Mouse (Mus musculus): ENCODE results near the gene Tmem44.

Gene Tmem44

DNA sequence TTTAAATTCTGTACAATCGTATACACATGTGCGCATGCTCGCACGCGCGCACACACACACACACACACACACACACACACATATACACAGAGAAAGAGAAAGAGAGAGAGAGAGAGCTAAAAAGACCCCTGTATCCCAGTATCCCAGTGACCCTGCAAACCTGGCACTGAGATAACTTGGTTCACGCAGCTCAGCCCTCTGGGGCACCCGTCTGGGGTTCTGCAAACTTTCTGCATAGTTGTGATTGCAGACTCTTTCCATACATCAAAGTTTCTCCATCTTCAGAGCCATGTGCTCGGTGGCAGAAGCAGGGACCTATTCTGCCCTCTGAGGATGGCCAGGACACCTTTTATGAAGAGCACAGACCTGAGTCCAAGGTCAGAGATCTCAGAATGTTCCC lies 33.6 kb downstream of the Tmem44 start:
- DNase-seq: no peak

GRCm38 (mm10) chr16:30515418-30515817 lies 35.2 kb downstream of the Tmem44 start:
- peak; percentile 30 for DNase-seq

GRCm38 (mm10) chr16:30513050-30514024 lies 37.3 kb downstream of the Tmem44 start:
- DNase-seq: no peak

DNA sequence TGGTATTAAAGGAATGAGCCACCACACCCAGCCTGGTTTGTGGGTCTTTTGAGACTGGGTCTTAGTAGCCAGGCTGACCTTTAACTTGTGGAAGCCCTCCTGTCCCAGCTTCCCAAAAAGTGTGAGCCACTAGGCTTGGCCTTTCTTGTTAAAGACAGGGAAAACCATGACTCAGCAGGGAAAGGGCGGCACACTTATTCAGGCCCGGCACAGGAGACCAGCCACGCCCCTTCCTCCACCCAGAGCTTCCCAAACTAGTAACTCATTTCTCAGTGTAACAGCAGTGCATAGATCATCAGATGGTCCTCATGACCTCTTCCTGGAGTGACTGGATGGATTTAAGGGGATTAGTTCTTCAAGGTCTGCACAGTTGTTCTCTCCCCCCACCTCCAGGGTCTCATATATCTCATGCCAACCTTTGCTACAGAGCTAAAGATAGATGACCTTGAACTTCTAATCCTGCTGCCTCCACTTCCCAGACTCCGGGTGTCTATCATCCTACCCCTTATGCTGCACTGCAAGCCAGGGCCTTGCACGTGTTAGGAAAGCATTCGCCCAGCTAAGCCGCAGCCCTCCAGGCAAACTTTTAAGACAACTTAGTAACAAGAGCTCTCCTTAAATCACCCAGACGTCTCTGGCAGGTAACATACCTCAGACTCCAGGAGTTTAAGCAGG lies 38.1 kb downstream of the Tmem44 start:
- no peak for DNase-seq

DNA sequence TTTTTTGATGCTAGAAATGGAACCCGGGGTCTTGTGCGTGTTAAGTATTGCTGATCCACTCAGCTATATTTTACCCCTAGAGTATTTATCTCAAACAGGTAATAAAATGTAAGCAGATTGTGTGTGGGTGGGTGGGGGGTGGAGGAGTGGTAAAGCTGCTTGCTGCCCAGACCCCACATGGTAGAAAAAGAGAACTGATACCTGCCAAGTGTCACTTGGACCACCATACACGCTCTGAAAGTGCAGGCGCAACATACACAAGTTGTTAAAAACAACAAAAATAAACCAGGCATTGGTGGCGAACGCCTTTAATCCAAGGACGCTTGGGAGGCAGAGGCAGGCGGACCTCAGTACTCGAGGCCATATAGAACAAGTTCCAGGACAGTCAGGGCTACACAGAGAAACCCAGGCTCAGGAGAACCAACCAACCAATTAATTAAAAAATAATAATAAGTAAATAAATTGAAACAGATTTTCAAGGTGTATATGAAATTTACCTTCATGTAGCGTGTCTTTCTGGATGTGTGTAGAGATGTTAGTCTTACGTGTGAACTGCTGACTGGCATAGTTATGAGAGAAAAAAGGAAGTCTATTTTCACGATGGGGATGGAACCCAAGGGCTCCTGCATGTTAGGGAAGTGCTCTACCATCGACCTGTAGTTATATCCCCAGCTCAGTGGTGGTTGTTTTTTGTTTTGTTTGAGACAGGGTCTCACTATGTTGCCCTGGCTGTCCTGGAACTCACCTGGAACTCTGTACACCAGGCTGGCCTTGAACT lies 38.9 kb downstream of the Tmem44 start:
- DNase-seq: no peak

GRCm38 (mm10) chr16:30510504-30511451 lies 39.9 kb downstream of the Tmem44 start:
- peak; percentile 88 for DNase-seq

DNA sequence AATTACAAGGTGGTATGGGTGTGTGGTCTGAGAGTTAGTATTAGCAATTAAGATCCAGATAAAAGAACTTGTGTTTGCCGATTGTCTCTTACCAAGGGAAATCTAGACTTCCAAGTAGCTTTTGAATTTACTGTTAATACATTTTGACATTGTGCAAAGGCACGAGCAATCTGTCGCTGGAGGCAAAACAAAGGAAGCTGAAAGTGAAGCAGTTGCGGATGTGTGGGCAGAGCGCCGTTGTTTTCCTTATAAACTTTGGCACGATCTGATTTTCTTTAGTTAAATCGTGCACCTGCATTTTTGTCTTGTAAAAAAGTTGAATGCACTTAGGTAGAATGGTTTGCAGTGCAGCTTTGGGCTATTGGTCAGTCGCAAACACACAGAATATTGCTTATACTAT lies 40.6 kb downstream of the Tmem44 start:
- no peak for DNase-seq

- DNase-seq: no peak
Observed at GRCm38 (mm10) chr16:30509340-30509739, 41.3 kb downstream of the Tmem44 start.

DNA sequence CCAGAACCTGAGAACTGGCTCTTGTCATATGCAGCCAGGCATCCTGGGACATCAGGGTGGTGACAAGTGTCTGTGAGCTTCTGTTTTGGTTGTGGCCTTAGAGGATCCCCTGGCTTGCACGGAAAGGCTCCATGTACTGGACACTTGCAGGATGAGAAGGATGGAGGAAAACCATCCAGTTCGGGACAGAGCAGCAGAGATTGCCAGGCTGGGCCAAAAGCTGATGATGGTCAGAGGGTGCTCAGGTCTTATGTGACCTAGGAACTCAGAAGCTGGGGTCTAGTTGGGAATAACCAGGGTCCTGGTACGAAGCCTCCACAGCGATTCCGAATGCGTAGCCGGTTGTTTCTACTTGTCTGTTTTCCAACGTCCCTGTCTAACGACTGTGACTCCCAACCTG lies 41.9 kb downstream of the Tmem44 start:
- DNase-seq: no peak

DNA sequence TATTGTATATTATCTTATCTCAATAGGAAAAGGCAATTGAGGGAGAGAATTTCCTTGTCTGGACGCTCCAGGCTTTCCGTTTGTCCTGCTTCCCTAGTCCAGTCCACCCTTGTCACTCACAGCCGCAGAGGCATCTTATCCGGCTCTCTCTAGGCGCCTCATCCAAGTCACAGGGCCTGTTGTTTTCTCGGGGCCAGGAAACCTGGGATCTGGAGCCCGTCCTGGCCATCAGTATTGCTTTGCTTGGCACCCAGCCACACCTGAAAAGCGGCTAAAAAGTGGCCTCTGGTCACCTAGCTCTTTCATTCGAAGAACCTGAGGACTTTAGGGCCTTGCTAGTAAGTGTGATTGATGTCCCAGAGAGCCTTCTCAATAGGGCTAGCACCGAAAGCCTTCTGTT lies 43.5 kb downstream of the Tmem44 start:
- no peak for DNase-seq

DNA sequence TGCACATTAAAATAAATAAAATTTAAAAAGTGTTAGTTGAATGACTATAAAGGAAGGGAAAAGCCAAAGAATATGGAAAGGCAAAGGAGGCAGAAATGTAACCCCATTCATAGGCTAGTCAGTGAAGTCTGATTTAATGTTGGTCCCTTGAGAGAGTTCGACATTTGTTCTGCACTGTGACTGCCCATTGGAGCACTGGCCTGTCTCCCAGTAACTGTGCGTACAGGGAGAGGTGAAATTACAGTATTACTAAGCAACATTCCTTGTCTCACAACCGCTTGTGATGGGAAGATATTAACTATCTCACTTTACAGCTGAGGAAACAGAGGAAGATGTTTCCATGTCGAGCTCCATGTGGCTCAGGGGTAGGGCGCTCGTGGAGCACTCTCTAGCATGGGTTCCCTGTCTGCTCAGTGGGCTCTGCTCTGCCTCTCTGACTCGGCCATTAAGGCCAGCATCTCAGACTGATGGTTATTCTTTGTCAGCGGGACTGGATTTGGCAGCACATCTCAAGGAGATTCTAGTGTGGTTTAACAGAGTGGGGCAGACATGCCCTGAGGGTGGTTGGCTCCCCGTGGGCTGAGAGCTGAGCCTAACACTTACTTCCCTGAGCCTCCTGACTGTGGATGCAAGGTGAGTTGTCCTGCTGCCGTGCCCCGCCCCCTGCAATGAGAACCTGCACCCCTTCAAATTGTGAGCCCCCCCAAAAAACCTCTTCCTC lies 45.2 kb downstream of the Tmem44 start:
- DNase-seq: no peak

DNA sequence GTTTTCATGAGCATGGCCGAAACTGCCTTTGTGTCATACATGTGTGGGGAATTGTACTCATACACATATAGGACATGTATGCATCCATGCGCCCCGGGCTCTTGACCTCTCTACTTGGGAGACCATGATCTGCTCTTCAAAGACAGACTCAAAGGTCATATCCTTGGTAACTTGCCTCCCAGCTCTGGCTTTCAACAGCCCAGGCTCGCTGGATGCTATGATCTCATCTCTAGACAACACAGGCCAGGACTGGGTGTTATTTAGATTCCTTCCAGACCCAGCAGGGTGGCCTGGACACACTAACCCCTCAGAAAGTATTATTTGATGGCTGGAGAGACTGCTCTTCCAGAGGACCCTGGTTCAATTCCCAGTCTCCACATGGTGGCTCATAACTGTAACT lies 45.8 kb downstream of the Tmem44 start:
- no peak for DNase-seq

- peak; percentile 32 for DNase-seq
Observed at GRCm38 (mm10) chr16:30503958-30504357, 46.7 kb downstream of the Tmem44 start.

GRCm38 (mm10) chr16:30502221-30502891 lies 48.3 kb downstream of the Tmem44 start:
- no peak for DNase-seq

DNA sequence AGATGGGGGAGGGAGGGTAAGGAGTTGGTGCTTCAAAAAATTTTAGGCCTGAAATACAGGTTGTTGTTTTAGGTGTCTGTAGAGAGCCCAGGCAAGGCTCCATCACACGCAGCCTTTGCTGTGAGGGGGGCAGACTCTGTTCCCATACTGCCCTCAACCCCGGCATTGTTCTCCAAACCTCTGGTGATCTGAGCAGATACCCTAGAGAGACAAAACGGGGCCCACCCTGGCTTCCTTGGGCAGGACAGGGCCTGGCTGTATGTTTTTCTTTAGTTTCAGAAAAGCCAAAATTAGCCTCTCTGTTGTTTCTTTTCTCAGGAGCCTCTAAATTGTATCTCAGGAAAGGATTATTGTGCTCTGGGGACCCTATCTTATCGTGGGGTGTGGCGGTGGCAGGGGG lies 49.0 kb downstream of the Tmem44 start:
- DNase-seq: no peak

DNA sequence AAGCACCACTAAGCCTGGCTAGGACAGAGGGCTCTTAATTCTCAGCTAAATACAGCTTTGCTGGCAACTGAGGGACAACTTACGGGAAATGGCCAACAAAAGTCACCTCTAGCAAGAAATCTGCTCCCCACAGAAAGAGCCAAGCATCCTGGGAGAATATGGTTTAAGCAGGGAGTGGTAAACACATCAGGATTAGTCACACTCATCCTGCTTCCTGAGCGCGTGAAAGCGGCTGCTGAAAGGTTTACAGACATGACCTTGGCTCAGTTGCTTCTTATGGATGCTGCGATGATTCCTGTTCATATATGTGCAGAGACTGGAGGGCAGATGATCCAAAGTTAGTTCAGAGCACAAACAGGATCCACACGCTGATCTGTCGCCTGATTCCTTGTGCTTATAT lies 50.4 kb downstream of the Tmem44 start:
- no peak for DNase-seq

DNA sequence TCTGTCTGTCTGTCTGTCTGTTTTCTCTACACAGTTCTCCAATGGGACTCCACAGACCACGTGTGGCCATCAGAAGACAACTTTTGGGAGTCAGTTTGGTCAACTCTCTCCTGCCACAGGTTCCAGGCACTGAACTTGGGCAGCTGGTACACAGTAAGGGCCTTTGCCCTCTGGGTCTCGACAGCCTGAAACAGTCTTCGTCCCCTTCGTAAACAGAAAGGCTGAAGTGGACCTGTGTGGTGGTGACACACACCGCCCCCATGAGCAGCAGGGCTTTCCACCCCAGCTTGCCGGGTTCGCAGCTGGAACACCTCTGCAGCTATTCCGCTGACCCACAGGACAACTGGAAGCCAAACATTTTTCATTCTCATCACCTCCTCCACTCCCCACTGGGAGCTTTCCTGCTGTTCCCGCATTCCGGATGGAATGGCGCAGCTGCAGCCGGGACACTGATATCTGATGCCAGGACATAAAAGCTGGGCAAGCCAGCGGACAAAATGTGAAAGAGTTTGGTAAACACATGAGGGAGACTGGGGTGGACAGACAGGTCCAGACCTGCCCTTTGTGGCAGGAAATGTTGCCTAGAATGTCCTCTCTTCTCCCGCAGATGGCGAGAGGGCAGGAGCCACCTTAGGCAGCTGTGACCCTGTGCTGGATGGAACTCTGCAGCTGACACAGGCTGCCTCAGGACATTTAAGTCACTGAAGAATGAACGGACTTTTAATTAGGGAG lies 51.4 kb downstream of the Tmem44 start:
- no peak for DNase-seq

GRCm38 (mm10) chr16:30497307-30497706 lies 53.3 kb downstream of the Tmem44 start:
- no peak for DNase-seq

DNA sequence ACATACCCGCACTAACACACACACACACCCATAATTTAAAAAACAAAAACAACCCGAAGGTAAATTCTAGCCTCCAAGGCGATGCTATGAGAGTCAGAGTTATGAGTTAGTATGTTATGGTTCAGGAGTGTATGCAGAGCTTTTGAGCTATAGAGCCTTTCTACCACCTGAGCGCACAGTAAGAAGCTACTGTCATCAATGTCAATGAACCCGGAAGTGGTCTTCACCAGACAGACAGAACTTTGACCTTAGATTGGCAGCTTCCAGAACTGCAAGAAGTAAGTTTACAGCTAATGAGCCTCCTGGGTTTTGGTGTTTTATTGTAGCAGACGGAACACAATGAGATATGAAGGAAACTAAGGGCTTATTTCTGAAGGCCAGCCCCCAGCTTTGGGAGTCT lies 55.8 kb downstream of the Tmem44 start:
- no peak for DNase-seq

- no peak for DNase-seq
Observed at GRCm38 (mm10) chr16:30491742-30492141, 58.9 kb downstream of the Tmem44 start.

Measured in cerebellum, adult 9-10 months (tissue).